Mouse (Mus musculus): ENCODE measurements around the gene Scand1. TPM values are rescaled to one million over a fixed set of nuclear protein-coding genes. Genes with fewer than 3 reads are reported as not detected.
A peak's percentile ranks its signal among the peaks of the same experiment; 100 is the strongest.

Scand1 gene
- total RNA-seq (2021), result 100 to 1,000 TPM; 106 to 113 TPM
- long read RNA-seq, experiment 1, transcript Scand1-201 (2 exons, 759 nt), result major isoform, 19 of 41 reads
- long read RNA-seq, experiment 1, partial matches to known transcripts, result 0 of 41 reads
- long read RNA-seq, experiment 1, other reads (novel, unspliced or antisense), result 22 of 41 reads
- long read RNA-seq, experiment 2, transcript Scand1-201 (2 exons, 759 nt), result major isoform, 75 of 130 reads
- long read RNA-seq, experiment 2, partial matches to known transcripts, result 0 of 130 reads
- long read RNA-seq, experiment 2, other reads (novel, unspliced or antisense), result 55 of 130 reads

DNA sequence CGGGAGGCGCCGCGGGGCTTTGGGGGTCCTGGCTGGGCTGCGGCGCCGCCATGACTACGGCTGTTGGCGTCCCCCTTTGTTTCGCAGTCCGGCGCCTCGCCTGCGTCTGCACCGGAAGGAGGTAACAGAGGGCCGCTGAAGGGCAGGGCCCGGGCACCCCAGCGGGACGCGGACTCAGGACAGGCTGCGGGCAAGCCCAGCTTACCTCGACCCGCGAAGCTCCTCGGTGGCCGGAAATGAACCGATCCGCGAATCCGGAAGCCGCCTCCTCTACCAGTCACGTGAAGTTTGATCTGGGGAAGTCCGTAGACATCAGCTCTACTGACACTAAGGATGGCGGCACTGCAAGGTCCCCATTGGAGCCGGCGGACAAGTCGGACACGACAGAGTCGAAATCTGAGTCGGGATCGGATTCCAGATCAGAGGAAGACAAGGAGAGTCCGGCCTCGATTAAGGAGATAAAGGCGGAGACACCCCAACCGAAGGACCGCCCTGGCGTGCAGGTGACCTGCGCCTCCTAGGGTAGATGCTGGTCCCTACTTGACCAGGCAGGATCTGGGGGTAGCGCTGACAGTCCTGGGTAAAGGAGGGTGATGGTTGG lies at the start of gene Scand1, which contains the start of gene Cnbd2:
Gene Scand1 (minus strand): TSS at position 408 of the 601 bp plus-strand sequence.
Gene Cnbd2 (plus strand): TSS at position 3 of the 601 bp plus-strand sequence.
- DNase-seq (ENCODE audit: low spot score in 2 of 2), result peak; percentile 85

DNA sequence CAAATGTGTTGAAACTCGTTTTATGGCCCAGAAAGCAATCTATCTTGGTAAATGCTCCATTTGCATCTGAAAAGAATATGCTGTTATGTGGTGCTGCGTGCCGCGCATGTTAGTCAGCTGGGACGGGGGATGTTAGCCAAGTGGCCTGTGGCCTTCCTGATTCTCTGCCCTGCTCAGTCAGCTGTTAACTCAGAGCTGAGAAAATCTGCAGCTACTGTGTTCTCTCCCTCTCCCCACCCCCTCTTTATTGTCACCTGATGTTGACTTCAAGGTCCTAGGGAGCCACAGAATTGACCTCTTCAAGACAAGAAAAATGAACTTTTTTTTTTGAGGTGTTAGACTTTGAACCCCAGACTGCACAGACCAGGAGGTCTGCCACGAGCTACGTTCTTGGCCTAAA lies 43.5 kb upstream of the Scand1 start:
- peak; percentile 32 to 69 for DNase-seq (ENCODE audit: low spot score in 2 of 2)

DNA sequence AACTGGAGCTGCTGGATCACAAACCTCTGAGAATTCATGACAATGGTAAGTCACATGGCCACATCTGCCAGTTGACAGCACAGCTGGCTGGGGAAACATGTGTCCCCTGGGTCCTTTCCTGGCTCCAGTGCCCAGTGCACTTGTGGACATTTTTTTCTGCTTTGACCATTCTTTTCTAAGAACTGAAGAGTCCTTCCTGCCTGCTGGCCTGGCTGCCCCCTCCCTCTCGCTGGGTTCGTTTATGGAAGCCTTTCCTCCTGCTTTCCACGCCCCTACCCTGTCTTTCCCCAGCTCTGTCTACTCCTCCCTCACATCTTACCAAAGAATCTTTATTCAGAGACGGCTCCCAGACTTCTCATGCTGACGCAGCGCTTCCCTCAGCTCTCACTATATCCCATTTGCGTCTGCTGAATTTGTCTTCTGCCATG lies 40.8 kb upstream of the Scand1 start:
- peak in 1 of 2 experiments; percentile 7 for DNase-seq (ENCODE audit: low spot score in 2 of 2)

DNA sequence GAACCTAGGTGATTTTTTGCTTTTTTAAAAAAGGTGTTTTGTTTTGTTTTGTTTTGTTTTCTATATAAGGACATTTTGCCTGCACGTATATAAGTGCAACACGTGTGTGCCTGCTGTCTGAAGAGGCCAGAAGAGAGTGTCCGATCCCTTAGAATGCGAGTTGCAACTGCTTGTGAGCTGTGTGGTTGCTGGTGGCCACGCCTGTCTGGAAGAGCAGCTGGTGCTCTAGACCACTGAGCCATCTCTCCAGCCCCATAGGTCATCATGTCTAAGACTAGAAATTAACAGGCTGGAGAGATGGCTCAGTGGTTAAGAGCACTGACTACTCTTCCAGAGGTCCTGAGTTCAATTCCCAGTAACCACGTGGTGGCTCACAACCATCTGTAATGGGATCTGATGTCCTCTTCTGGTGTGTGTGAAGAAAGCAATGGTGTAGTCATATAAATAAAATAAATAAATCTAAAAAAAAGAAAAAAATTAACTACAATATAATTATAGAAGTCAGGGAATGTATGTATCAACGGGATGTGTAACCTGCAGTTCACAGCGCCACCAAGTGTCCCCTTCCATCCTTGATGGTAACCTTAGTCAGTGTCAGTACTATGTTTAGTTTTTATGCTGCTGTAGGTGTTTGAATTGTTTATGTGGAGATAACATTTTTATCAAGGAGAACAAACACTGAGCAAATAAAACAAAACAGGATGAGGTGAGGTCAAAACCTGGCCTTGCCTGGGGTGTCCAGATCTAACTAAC lies 40.1 kb upstream of the Scand1 start:
- DNase-seq (ENCODE audit: low spot score in 2 of 2), result no peak

DNA sequence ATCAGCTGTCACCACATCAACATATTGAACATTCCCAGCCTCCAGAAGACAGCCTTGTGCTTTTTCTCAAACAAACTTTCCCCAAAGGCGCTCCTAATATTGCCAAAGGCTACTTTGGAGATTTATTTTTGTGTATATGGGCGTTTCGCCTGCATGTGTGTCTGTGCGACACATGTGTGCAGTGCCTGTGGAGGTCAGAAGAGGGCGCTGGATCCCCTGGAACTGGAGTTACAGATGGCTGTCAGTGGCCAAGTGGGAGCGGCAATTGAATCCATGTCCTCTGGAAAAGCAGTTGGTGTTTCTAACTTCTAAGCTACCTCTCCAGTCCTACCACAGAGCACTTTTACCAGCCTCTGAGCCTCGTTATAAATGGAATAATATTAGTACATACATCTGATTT lies 38.7 kb upstream of the Scand1 start:
- DNase-seq (ENCODE audit: low spot score in 2 of 2), result no peak

DNA sequence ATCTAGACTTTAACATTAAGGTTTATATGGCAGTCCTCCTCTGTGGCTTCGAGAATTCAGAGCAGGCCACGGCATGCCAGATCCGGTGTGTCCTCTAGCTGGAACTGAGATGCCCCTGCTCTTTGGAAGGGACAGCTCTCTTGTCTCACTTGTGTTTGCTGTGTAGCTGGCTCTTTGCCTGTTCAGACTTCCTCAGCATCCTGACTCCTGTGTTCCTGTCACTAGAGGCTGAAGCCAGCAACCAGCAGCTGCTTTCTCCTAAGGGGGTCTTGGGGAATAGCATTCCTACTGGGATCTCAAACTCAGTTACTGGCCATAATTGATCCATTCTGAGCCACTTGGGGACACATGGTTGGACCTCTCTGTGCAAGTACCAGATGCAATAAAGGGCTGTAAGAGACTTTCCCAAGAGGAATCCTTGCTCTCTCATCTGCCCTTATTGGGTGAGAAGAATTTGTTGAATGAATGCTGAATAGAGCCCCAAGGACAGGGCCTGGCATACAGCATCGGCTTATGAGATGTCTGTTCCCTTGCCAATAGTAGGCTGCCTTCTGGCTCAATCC lies 36.9 kb upstream of the Scand1 start:
- peak in 1 of 2 experiments; percentile 13 for DNase-seq (ENCODE audit: low spot score in 2 of 2)

DNA sequence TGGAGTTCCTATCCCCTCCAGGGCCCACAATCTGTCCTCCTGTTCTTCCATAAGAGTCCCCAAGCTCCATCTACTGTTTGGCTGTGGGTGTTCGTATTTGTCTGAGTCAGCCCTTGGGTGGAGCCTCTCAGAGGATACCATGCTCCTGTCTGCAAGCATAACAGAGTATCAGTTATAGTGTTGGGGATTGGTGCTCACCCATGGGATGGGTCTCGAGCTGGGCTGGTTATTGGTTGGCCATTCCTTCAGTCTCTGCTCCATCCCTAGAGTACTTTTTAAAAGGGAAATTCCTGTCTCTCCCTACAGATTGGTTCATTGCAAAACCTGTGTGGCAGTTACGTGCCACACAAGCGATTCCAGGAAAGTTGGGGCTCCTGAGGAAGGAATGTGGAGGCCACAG lies 36.3 kb upstream of the Scand1 start:
- DNase-seq (ENCODE audit: low spot score in 2 of 2), result no peak

DNA sequence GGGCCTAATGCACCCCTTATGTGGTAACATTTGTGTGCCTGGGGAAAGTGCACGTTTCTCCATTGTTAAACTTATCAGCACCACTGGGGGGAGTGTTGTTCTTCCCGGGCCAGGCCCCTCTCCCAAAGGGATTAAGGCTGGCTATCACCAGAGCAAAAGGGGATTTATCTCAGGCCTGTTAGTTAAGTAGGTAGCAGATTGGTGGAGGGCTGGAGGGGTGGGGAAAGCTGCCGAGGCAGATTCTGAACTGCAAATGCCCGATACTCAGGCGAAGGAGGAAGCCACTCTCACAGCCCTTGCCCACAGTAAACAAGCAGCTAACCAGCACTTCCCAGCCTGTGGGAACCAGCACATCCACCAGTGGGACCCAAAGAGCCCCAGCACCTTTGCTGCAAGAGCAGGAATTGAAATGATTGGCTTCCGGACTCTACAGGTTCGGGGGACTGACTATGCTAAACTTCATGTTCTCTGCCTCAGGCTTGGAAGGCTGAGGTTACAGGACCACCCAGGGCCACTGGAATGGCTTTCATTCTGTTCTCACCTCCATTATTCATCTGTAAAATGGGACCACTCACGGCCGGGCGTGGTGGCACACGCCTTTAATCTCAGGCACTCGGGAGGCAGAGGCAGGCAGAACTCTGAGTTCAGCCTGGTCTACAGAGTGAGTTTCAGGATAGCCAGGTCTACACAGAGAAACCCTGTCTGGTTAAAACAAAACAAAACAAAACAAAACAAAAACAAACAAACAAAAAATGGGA lies 32.5 kb upstream of the Scand1 start:
- DNase-seq (ENCODE audit: low spot score in 2 of 2), result peak in 1 of 2 experiments; percentile 13

DNA sequence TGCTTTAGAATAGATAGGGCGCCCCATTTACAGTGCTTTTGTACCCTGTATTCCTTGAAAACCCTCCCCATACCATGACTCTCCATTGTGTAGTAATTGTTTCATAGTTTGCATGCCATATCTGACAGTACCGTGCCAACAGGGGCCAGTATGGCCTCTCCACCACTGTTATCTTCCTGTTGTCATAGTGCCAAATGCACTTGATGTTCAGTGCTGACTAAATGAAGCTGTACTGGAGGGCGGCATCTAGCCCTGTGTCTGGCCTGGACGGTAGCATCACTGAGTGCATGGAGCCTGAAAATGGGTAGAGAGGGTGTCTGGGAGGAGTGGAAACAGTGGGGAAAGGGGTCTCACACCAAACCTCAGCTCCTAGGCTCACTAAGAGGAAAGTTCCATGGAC lies 27.6 kb upstream of the Scand1 start:
- no peak for DNase-seq (ENCODE audit: low spot score in 2 of 2)

DNA sequence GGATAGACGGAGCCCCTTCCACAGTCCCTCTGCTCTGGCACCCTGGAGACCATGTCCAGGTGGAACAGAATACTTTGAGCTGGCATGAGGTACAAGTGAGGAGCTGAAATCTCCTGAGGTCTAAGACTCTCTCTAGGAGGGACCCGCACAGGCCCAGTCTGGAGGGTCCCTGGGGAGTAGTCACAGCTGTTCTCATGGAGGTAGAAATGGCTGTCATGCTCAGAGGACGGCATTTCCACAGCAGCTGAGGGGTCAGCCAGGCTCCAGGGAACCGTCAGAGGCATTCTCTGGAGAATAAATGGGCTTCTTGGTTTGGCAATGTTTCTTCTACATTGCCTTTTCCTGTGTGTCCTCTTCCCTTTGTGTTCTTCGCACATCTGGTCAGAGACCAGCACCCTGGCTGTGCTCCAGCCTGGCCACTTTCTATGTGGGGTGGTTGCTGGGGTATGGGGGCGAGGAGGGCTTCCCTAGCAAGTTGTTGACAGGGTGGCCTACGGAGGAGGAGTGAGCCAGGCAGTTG lies 19.0 kb upstream of the Scand1 start:
- no peak for DNase-seq (ENCODE audit: low spot score in 2 of 2)

DNA sequence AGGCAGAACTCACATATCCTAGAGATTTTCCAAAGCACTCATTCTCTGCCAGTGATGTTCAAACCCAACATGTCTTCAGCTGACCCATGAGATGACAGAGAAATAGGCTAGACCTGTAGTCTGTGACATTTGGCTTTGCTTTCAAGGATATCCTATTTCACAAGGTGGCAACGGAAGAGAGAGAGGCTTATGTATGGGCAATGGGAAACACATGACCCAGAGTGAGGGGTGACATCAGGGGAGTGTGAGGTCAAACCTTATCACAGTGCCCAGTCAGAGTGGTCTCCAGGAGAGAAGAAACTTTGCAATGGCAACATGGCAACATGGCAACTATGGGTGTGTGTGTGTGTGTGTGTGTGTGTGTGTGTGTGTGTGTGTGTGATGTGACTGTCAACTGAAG lies 18.2 kb upstream of the Scand1 start:
- no peak for DNase-seq (ENCODE audit: low spot score in 2 of 2)

DNA sequence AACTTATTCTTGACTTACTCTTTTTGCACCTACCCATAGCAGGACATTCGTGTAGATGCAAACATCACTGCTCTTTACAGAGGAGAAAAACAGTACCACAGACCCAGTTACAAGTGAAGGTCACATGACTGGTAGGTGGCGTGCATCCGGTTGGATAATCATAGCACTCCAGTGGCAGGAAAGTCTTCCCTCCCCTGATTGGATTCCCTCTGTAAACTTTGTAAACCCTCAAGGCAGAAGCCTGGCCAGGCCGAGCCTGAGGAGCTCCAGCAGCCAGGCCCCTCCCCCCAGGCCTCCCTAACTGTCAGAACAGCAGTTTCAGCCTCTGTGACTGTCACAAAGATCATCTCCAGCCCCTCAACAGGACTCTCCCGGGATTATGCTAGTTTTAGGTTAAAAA lies 12.2 kb upstream of the Scand1 start:
- DNase-seq (ENCODE audit: low spot score in 2 of 2), result no peak

DNA sequence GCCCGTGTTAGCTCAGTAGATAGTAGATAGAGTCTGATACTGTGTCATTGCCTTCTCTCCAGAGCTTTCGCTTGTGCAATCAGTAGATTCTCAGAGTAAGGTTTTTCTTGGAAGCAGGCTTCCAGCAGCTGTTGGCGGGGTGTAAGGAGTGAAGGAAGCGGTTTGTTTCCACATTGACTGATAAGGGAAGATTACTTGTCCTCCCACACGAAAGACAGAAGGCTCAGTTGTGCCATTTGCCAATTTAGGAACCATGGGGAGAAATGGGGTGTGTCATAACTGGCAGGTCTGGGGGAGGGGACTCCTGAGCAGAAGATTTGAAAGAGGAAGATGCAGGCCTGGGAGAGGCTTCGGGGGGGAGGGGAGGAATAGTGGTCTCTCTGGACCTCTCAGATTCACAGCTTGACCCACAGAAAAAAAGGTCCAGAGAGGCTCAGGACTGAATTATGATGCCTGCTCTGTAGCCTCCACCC lies 11.6 kb upstream of the Scand1 start:
- peak in 1 of 2 experiments; percentile 56 for DNase-seq (ENCODE audit: low spot score in 2 of 2)

DNA sequence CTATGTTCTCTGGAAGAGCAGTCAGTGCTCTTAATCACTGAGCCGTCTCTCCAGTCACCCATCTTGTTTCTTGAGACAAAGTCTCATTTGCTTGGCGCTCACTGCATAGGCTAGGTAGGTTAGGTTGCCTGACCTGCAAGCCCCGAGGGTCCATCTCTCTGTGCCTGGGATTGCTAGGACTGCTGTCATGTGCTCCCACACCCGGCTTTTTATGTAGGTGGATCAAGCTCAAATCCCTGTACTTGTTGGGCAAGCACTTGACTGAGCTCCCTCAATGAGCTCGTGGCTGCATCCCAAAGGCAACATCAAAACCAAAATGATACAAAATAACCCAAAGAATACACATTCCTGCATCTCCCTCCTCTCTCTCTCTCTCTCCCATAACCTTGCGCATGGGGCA lies 9.0 kb upstream of the Scand1 start:
- DNase-seq (ENCODE audit: low spot score in 2 of 2), result no peak

DNA sequence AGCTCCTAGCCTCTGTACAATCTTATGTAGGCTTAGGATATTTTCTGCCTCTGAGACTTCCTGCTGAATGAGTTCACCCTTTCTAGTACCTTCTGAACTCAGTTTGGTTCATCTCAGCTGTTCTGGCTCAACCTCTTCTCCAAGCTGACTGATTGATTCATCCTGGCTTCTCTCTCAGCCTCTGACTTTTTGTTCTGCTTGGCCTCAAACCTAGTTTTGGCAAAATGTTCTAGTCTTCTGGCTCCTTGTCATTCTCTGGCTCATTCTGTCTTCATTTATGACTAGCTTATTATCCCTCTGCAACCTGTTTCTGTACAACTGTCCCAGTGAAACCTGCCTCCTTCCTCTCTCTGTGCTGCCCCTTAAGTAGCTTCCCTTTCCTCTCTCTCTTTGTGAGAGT lies 6.0 kb upstream of the Scand1 start:
- no peak for DNase-seq (ENCODE audit: low spot score in 2 of 2)

DNA sequence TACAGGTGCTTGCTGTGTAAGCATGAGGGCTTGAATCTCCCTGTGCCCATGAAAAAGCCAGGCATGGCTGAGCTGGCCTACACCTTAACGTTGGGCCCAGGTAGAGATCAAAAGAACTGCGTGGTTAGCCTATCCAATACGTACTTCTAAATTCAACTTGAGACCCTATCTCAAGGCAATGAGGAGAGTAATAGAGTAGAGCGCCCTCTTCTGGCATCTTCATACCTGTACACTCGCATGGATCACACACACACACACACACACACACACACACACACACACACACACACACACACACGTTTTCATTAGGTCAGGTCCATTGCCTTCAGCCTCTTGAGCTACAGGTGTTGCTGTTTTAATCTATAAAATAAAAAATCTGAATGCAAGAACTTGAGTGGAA lies 2.3 kb upstream of the Scand1 start:
- DNase-seq (ENCODE audit: low spot score in 2 of 2), result no peak

DNA sequence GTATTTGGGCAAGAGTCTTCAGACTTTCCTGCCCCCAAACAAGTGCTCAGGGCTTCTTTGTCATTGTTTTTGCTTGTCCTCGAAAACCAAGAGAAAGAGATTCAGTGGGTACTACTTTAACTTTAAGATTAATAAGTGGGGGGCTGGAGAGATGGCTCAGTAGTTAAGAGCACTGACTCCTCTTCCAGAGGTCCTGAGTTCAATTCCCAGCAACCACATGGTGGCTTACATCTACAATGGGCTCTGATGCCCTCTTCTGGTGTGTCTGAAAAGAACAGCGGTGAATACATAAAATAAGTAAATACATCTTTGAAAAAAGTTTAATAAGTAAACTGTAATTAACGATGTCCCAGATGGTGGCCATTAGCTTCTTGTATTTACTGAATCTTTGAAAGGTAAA lies 649 bp upstream of the Scand1 start:
- no peak for DNase-seq (ENCODE audit: low spot score in 2 of 2)

DNA sequence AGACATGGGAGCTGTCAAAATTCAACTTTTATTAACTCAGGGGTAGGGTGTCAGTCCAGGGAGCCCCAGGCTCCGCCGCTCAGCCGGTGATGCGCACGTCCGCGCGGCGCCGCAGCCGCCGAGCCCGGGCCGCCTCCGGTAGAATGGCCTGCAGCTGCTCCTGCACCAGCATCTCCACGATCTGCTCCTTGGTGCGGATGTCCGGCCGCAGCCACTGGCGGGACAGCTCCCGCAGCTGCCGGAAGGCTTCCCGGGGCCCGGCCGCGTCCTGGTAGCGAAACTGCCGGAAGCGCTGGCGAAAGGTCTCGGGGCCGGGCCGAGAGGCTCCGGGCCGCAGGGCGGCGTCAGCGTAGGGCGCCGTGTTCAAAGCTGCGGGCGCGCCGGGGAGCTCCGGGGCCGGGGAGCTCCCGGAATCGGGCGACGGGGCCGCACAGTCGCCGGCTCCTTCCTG lies 638 bp downstream of the Scand1 start:
- DNase-seq (ENCODE audit: low spot score in 2 of 2), result peak; percentile 51 to 55

DNA sequence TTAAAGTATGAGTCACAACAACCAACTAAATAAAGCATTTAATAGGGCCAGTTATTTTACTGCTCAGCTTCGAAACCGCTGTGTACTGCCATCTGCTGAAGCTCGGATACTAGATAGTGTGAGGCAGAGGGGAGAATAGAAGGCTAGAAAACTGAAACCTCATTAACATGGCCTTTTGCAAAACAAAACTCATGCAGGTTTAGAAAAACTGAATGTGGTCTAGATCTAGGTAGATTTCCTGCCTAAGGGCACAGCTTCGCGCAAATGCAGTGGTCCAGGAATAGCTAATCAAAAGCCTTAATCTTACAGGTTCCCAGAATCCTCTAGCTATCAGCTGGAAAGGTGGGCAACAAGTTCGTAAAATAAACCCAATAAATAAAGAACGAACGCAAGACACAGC lies 1.1 kb downstream of the Scand1 start:
- no peak for DNase-seq (ENCODE audit: low spot score in 2 of 2)

DNA sequence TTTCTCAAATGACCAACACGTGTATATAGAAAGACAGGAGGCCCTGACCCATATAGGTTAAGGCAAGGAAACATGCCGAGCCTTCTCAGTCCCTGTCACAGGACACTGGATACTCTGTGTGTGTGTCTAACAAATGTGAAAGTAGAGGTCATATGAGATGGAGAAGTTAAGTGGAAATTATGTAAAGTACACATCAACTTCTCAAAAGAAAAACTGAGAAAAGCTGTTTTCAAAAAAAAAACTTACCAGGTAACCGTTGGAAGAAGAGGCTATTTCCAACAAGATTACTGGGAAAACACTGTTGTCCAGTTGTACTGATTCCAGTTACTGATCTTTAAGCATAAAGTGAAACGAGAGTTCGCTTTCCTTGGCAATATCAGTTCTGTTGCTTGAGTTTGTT lies 1.6 kb downstream of the Scand1 start:
- no peak for DNase-seq (ENCODE audit: low spot score in 2 of 2)

DNA sequence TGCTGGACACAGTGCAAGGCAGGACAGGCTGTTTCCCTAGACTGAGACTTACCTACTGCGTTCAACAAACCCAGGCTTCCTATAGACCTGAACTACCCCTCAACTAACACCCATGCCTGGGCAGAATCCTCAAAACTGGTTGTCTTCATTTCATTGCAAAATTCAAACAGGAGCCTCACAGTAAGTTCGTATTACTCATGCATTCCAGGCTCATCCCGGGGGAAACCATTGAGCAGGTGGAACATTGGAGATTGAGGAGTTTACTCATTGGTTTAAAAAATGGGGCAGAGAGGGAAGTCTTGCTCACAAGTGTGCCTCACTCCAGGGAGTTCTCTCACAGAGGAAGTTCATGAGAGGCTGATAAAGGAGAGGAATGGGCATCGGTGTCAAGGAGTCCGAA lies 2.0 kb downstream of the Scand1 start:
- DNase-seq (ENCODE audit: low spot score in 2 of 2), result no peak

Measured in layer of hippocampus, postnatal 14 days (tissue).